In genomic region chr13:24803196-24803595, GRCm38 (mm10) we compare ENCODE assay signal across 9 mouse cellular contexts. TPM values are rescaled to one million over a fixed set of nuclear protein-coding genes. Genes with fewer than 3 reads are reported as not detected.
DNase-seq lines count a peak whose midpoint lies in the region; ATAC-seq and TF ChIP-seq lines count a peak whose summit lies in the region.
"Had no signal": no experiment of that assay in that cellular context is flagged by ENCODE, and none has a peak within 500 bp of the region (broad histone marks: within the 10 kb centered on the region; RNA-seq: fewer than 3 reads in every experiment).

No protein-coding gene starts in this region.

- peak overlapping the region; percentile 79 for H3K4me2 ChIP-seq in heart, postnatal 0 days (ENCODE audit: low read depth, low read length)
- peak overlapping the region; percentile 73 for H3K4me2 ChIP-seq in hindbrain, embryonic 12.5 days (replicated peaks)
- H3K4me2 ChIP-seq in midbrain, embryonic 11.5 days: peak overlapping the region; percentile 90

- peak; percentile 25 for DNase-seq in heart, postnatal 0 days (ENCODE audit: low spot score)
- DNase-seq in heart, adult 11 months: no peak
- peak; percentile 86 for DNase-seq in midbrain, embryonic 11.5 days (ENCODE audit: low spot score, missing footprints)
- DNase-seq in cerebellum, adult 11 months: no peak
- DNase-seq in right cerebral cortex, postnatal 4 days: no peak
- no peak for DNase-seq in urinary bladder, postnatal 10 days (ENCODE audit: low spot score)
- DNase-seq: gastrocnemius, postnatal 14 days had no signal

- H3K27me3 ChIP-seq in heart, postnatal 0 days (ENCODE audit: control insufficient read depth, insufficient read depth, low read length): no peaks in the 10 kb centered on the region
- H3K27me3 ChIP-seq in hindbrain, embryonic 12.5 days: no peaks in the 10 kb centered on the region
- H3K27me3 ChIP-seq in midbrain, embryonic 11.5 days (ENCODE audit: control insufficient read depth, insufficient read depth, low read length): no peaks in the 10 kb centered on the region

- H3K27ac ChIP-seq in heart, postnatal 0 days (ENCODE audit: low read depth): 0 out of 2 replicates have a peak overlapping the region, but pooled peaks have one; percentile 15
- no peak overlapping the region for H3K27ac ChIP-seq in bone marrow, adult 2 months (ENCODE audit: control insufficient read depth, insufficient read depth, low read depth, low read length, poor library complexity)
- H3K27ac ChIP-seq in hindbrain, embryonic 12.5 days: no peak overlapping the region
- H3K27ac ChIP-seq in midbrain, embryonic 11.5 days (ENCODE audit: low read depth, low read length): no peak overlapping the region

- TF ChIP-seq CTCF in heart, postnatal 0 days (IDR thresholded peaks at IDR 0.05; ENCODE audit: low read depth): no peak
- no peak for TF ChIP-seq CTCF in bone marrow, adult 2 months (IDR thresholded peaks at IDR 0.05; ENCODE audit: control insufficient read depth, insufficient read depth, low read length)

- H3K4me3 ChIP-seq in heart, postnatal 0 days (ENCODE audit: low read depth, low read length): peak overlapping the region; percentile 92
- peak overlapping the region; percentile 61 for H3K4me3 ChIP-seq in bone marrow, adult 2 months (replicated peaks; ENCODE audit: control insufficient read depth, low read depth, low read length)
- peak overlapping the region; percentile 97 for H3K4me3 ChIP-seq in hindbrain, embryonic 12.5 days
- H3K4me3 ChIP-seq in midbrain, embryonic 11.5 days (ENCODE audit: low read depth, low read length): peak overlapping the region; percentile 99

- no peak for TF ChIP-seq EP300 in heart, postnatal 0 days (IDR thresholded peaks at IDR 0.05; ENCODE audit: low read depth)

- H3K4me1 ChIP-seq in heart, postnatal 0 days (ENCODE audit: control insufficient read depth, insufficient read depth): peaks cover 26% of the 10 kb centered on the region
- peaks cover 1% of the 10 kb centered on the region; the same call in 1 of the 2 replicates for H3K4me1 ChIP-seq in bone marrow, adult 2 months (ENCODE audit: control insufficient read depth, insufficient read depth, low read length)
- peaks cover 19% of the 10 kb centered on the region for H3K4me1 ChIP-seq in hindbrain, embryonic 12.5 days
- H3K4me1 ChIP-seq in midbrain, embryonic 11.5 days (ENCODE audit: control insufficient read depth, insufficient read depth, low read length): peaks cover 12% of the 10 kb centered on the region

- TF ChIP-seq POLR2A in bone marrow, adult 2 months (IDR thresholded peaks at IDR 0.05; ENCODE audit: borderline replicate concordance, control insufficient read depth, low read depth, low read length): no peak

- H3K9me3 ChIP-seq in heart, postnatal 0 days (replicated peaks; ENCODE audit: control insufficient read depth, low read length): no peaks in the 10 kb centered on the region
- no peaks in the 10 kb centered on the region for H3K9me3 ChIP-seq in hindbrain, embryonic 12.5 days (replicated peaks)
- H3K9me3 ChIP-seq in midbrain, embryonic 11.5 days (ENCODE audit: control insufficient read depth, low read length): no peaks in the 10 kb centered on the region

- peaks cover 18% of the 10 kb centered on the region for H3K36me3 ChIP-seq in heart, postnatal 0 days (replicated peaks; ENCODE audit: control insufficient read depth, insufficient read depth, low read length)
- peaks cover 23% of the 10 kb centered on the region; the same call in 1 of the 2 replicates for H3K36me3 ChIP-seq in hindbrain, embryonic 12.5 days
- H3K36me3 ChIP-seq in midbrain, embryonic 11.5 days (ENCODE audit: control insufficient read depth, insufficient read depth, low read length): no peaks in the 10 kb centered on the region

- ATAC-seq in heart, postnatal 0 days (ENCODE audit: insufficient read depth, low read depth): no peak
- ATAC-seq in hindbrain, embryonic 12.5 days (ENCODE audit: low FRiP score): no peak
- no peak for ATAC-seq in midbrain, embryonic 11.5 days (ENCODE audit: low FRiP score)

- WGBS in heart, postnatal 0 days: 1% methylated on average over 2 of the region's 2 CpGs
- WGBS in bone marrow, adult 2 months: 7% methylated on average over 2 of the region's 2 CpGs
- 39% methylated on average over 2 of the region's 2 CpGs for WGBS in hindbrain, embryonic 12.5 days
- WGBS in midbrain, embryonic 11.5 days: 22% methylated on average over 2 of the region's 2 CpGs

- peak overlapping the region; percentile 98 for H3K9ac ChIP-seq in heart, postnatal 0 days (replicated peaks; ENCODE audit: low read depth, low read length)
- peak overlapping the region; percentile 97 for H3K9ac ChIP-seq in hindbrain, embryonic 12.5 days
- peak overlapping the region; percentile 96 for H3K9ac ChIP-seq in midbrain, embryonic 11.5 days (ENCODE audit: low read length)

RNA-seq across cellular contexts. Expression of gene BC005537, which starts 1.7 kb away (rescaled TPM):
- total RNA-seq in heart, postnatal 0 days (2014; rRNA removed; ENCODE audit: low replicate concordance): 36.4 and 43.9 TPM in 2 replicates
- 13.2 and 14.0 TPM in 2 replicates for polyA plus RNA-seq in heart, postnatal 0 days (2015; fragmentation: Nextera tagmentation; extraction: Ambion mirVana)
- polyA plus RNA-seq in bone marrow, adult 2 months (2011; ENCODE audit: insufficient read depth, insufficient read length, low replicate concordance, missing spikeins): 67.8 and 76.9 TPM in 2 replicates
- polyA plus RNA-seq in hindbrain, embryonic 12.5 days (2016; fragmentation: Nextera tagmentation; extraction: Ambion mirVana): 16.5 and 20.8 TPM in 2 replicates
- 25.0 and 26.1 TPM in 2 replicates for polyA plus RNA-seq in midbrain, embryonic 11.5 days (2014; fragmentation: Nextera tagmentation; extraction: Ambion mirVana)

RNA-seq across cellular contexts. Expression of gene Acot13, which starts 28.1 kb away (rescaled TPM):
- 176 and 219 TPM in 2 replicates for total RNA-seq in heart, postnatal 0 days (2014; rRNA removed; ENCODE audit: low replicate concordance)
- polyA plus RNA-seq in heart, postnatal 0 days (2015; fragmentation: Nextera tagmentation; extraction: Ambion mirVana): 609 and 634 TPM in 2 replicates
- polyA plus RNA-seq in bone marrow, adult 2 months (2011; ENCODE audit: insufficient read depth, insufficient read length, low replicate concordance, missing spikeins): 19.8 and 37.3 TPM in 2 replicates
- polyA plus RNA-seq in hindbrain, embryonic 12.5 days (2016; fragmentation: Nextera tagmentation; extraction: Ambion mirVana): 39.7 and 50.8 TPM in 2 replicates
- polyA plus RNA-seq in midbrain, embryonic 11.5 days (2014; fragmentation: Nextera tagmentation; extraction: Ambion mirVana): 53.5 and 58.8 TPM in 2 replicates

RNA-seq across cellular contexts. Expression of gene Tdp2, which starts 28.3 kb away (rescaled TPM):
- total RNA-seq in heart, postnatal 0 days (2014; rRNA removed; ENCODE audit: low replicate concordance): 24.2 and 27.5 TPM in 2 replicates
- polyA plus RNA-seq in heart, postnatal 0 days (2015; fragmentation: Nextera tagmentation; extraction: Ambion mirVana): 17.4 and 18.5 TPM in 2 replicates
- polyA plus RNA-seq in bone marrow, adult 2 months (2011; ENCODE audit: insufficient read depth, insufficient read length, low replicate concordance, missing spikeins): 26.5 and 37.7 TPM in 2 replicates
- polyA plus RNA-seq in hindbrain, embryonic 12.5 days (2016; fragmentation: Nextera tagmentation; extraction: Ambion mirVana): 59.5 and 61.6 TPM in 2 replicates
- polyA plus RNA-seq in midbrain, embryonic 11.5 days (2014; fragmentation: Nextera tagmentation; extraction: Ambion mirVana): 79.6 and 80.9 TPM in 2 replicates

RNA-seq across cellular contexts. Expression of gene Gmnn, which starts 41.5 kb away (rescaled TPM):
- 28.2 and 29.8 TPM in 2 replicates for total RNA-seq in heart, postnatal 0 days (2014; rRNA removed; ENCODE audit: low replicate concordance)
- polyA plus RNA-seq in heart, postnatal 0 days (2015; fragmentation: Nextera tagmentation; extraction: Ambion mirVana): 71.7 and 81.1 TPM in 2 replicates
- 91.4 and 105 TPM in 2 replicates for polyA plus RNA-seq in bone marrow, adult 2 months (2011; ENCODE audit: insufficient read depth, insufficient read length, low replicate concordance, missing spikeins)
- polyA plus RNA-seq in hindbrain, embryonic 12.5 days (2016; fragmentation: Nextera tagmentation; extraction: Ambion mirVana): 67.6 and 76.3 TPM in 2 replicates
- polyA plus RNA-seq in midbrain, embryonic 11.5 days (2014; fragmentation: Nextera tagmentation; extraction: Ambion mirVana): 145 and 152 TPM in 2 replicates

RNA-seq across cellular contexts. Expression of gene D130043K22Rik, which starts 41.7 kb away (rescaled TPM):
- total RNA-seq in heart, postnatal 0 days (2014; rRNA removed; ENCODE audit: low replicate concordance): not detected in 2 replicates
- 0.03 TPM in 1 of 2 replicates, not detected in the other for polyA plus RNA-seq in heart, postnatal 0 days (2015; fragmentation: Nextera tagmentation; extraction: Ambion mirVana)
- not detected in 2 replicates for polyA plus RNA-seq in bone marrow, adult 2 months (2011; ENCODE audit: insufficient read depth, insufficient read length, low replicate concordance, missing spikeins)
- polyA plus RNA-seq in hindbrain, embryonic 12.5 days (2016; fragmentation: Nextera tagmentation; extraction: Ambion mirVana): 1.9 and 2.3 TPM in 2 replicates
- 0.58 and 1.1 TPM in 2 replicates for polyA plus RNA-seq in midbrain, embryonic 11.5 days (2014; fragmentation: Nextera tagmentation; extraction: Ambion mirVana)
- total RNA-seq: gastrocnemius, postnatal 14 days had no signal

Comparison
In these comparisons a context has a peak if more than half of its experiments do, and no peak if none do; other contexts are left out.
1. DNase-seq: peak in heart, postnatal 0 days (single experiment) and midbrain, embryonic 11.5 days (single experiment); none in heart, adult 11 months (single experiment), cerebellum, adult 11 months (single experiment), right cerebral cortex, postnatal 4 days (single experiment) and urinary bladder, postnatal 10 days (single experiment).
2. RNA of gene Acot13, which starts 28.1 kb away (polyA plus RNA-seq): 609 to 634 TPM in heart, postnatal 0 days; 53.5 to 58.8 TPM in midbrain, embryonic 11.5 days, 39.7 to 50.8 TPM in hindbrain, embryonic 12.5 days and 19.8 to 37.3 TPM in bone marrow, adult 2 months; every median in the first group is over 10 times any median in the second.
3. Peak in every context shown above with its lines, with median percentiles within 50 percentile points of each other: H3K4me2 ChIP-seq, H3K4me3 ChIP-seq and H3K9ac ChIP-seq.